Mouse (Mus musculus): ENCODE data around the gene Cel. TPM values are rescaled to one million over a fixed set of nuclear protein-coding genes. Genes with fewer than 3 reads are reported as not detected.

The Cel gene
- total RNA-seq, 2 experiments from 2014 or later = not detected

DNA sequence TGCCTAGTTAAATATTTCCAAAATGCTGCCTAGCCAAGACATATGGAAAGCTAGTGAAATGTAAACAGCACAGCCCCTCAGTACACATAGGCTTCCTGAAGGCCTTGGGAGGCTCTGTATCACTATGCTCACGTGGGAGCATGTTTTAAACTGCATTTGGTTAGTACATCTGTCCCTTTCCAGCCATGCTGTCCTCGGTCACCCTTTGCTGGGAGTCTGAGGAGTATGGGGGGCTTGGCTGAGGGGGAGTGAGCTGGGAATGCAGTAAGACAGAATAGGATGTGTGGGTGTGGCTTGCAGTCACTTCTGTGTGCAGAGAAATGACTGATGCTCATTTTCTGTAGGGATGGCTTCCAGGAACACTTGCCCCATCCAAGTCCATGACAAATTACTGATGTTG lies 22.5 kb upstream of the Cel start:
- no peak for DNase-seq (ENCODE audit: low spot score in 2 of 2)

DNA sequence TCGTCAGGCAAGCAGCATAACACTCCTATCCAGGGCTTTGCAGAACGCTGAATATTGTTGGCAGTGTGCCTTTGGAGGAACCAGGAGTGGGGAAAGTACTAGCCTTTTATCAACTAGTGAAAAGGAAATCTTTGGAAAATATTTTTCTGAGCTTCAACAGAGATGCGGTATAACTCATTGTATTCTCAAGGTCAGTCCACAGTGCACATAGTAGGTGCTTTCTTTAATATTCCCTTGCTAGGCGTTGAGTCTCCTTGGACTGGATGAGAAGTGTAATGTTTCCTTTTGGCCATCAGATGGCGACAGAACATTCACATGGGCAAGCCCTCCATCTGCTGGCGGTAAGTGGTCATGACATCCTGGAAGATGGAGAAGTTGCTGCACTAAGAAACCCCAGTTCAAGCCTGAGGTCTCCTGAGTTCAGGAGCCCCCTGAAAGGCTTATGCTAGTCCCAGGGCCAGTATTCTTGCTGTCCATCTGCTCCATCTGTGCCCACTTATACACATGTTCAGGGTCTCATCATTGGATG lies 21.9 kb upstream of the Cel start:
- DNase-seq (ENCODE audit: low spot score in 2 of 2) = peak; percentile 49 to 72

DNA sequence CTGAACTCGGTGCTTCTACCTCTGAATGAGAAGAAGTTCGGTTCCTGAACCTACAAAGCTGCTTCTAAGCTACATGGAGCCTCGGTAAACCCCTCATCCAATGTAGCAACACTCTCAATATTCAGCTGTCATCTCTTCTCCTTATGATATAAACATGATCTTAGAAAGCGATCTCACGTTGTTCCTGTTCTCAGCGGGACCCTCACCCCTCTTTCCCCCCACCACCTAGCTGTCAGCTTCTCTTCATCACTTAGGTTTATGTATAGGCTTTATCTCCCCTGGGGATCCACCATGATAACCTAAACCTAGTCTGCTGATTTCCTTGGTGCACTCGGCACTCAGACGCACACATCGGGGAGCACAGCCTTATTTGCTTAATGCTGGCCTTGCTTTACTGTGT lies 20.4 kb upstream of the Cel start, which contains the start of gene Gtf3c5:
Gtf3c5 (minus strand) TSS at position 101 of the 400 bp plus-strand sequence.
- DNase-seq (ENCODE audit: low spot score in 2 of 2) = no peak

DNA sequence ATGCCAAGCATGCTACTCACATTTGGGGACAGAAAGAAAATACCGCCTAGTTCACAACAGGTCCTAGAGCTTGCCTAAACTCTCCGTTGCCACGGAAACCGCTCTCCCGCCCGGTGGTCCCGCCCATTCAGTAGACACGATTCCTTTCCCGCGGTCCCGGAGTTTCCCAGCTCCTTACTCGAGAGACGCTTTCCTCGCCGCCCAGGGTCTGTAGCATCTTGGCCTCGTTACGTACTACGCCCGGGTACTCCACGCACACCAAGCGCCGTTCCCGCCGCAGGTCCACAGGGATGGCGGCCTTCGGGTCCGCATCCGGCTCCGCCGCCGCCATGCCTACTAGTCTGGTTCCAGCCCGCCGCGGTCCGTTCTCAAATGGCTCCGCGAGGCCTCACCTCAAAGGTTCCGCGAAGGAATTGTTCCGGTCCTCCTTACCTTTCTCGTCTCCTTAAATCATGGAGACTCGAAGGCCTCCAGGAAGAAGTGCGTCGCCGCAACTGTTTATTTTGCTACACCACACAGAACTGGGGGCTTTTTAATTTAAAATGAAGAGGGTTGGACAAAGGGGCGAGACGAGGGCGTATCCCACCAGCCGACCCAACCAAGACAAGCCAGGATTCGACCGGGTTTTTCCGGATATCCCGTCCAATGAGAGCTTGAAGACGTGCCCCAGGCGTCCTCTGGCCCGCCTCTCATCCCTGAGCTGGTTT lies 19.6 kb upstream of the Cel start:
- peak; percentile 76 to 91 for DNase-seq (ENCODE audit: low spot score in 2 of 2)

DNA sequence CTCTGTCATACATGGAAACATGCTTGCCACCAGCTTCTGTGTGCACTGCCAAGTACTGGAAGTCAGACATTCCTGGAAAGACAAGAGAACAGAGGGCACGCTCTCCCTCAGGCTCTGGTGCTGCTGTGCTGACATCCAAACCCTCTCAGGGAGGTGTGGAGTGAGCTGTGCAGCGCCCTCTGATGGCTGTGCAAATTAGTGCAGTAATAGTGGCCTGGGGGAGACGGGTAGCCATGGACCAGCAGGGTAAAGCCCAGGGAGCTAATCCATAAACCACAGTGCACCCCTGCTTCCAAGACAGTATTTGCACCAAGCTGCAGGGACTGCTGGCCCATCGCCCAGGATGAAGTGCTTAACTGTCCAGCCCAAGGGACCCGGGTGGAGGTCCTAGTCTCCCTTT lies 14.8 kb upstream of the Cel start:
- peak in 1 of 2 experiments; percentile 27 for DNase-seq (ENCODE audit: low spot score in 2 of 2)

DNA sequence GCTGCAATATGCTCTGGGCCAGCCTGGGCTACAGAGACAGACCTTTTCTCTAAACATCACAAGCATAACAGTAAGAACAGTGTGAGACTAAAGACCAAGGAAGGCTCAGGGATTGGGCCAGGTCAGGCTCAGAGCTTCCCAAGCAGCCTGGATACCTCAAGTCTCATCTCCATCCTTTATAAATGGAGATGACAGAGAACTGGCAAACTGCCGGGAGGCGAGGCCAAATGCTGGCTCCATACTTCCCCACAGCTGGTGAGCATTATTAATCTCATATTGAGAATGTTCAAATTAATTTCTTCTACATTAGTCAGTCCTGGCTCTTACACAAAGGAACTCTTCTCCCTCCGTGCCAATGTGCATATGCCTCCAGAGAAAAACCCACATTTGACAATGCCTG lies 13.6 kb upstream of the Cel start:
- no peak for DNase-seq (ENCODE audit: low spot score in 2 of 2)

DNA sequence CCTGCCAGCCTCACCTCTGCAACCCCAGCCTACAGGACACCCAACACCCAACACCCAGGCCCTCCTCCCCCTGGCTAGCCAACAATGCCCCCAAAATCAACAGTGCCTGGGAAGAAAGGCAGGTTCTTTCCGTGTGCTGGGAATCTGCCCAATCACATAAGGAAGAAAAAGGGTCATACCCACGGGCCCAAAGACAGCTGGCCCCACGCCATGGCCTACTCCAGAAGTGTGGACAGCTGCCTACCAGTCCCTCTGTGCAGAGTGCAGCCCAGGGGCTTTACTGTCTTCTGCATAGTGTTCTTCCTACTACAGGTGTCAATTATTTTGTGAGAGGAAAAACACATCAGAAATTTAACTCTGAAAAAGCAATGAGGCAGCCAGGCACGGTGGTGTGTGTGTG lies 12.1 kb upstream of the Cel start:
- DNase-seq (ENCODE audit: low spot score in 2 of 2) = no peak

DNA sequence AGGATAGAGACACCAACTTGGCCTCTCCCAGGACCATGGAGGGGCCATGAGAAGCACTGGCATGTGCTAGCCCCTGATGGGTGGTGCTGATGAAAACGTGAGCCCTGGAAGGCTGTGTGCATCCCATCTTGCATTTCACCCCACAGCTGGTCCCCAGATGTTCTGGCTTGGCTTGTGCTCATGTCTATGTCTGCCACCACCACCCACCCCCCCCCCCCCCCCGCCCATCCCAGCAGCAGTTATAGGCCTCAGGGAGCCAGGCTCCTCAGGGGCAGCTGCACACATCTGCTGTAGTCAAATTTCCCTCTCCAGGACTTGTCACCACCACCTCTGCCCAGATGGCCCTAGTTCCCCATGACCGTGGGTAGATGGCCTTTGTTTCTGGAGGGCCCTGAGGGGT lies 6.7 kb upstream of the Cel start:
- no peak for DNase-seq (ENCODE audit: low spot score in 2 of 2)

DNA sequence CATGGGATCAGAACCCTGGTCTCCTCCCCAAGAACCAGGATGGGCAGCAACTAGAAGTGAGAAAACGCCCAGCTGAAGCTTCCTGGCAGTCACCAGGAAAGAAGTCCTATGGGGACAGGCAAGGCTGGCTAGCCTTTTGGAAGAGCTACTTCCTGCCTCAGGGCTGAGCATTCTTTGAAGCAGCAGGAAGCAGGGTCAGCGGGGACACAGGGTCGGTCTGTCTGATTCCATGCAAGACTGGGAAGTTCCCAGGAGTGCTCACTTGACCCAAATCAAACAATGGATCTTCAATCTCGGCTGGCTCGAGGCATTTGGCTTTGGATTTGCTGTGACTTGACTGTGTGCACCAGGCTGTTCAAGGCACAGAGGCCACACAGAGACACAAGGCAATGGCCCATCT lies 3.3 kb upstream of the Cel start:
- no peak for DNase-seq (ENCODE audit: low spot score in 2 of 2)

DNA sequence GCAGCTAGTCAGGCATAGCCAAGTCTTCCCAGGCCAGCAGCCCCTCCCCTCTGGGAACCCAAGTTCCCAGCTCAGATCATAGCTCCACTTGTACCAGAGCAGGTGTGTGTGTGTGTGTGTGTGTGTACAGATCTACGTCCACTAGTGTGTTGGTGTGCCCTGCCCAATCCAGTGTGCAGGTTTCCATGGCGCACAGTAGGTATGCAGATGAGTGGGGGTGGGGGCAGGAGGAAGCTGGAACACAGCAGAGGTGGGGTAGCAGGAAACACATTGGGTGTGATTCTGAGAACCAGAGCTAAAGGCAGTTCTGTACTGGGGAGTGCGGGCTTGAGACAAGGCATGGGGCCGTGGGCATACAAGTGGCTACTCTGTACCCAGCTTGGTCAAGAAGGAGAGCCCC lies 1.2 kb upstream of the Cel start:
- DNase-seq (ENCODE audit: low spot score in 2 of 2) = no peak

DNA sequence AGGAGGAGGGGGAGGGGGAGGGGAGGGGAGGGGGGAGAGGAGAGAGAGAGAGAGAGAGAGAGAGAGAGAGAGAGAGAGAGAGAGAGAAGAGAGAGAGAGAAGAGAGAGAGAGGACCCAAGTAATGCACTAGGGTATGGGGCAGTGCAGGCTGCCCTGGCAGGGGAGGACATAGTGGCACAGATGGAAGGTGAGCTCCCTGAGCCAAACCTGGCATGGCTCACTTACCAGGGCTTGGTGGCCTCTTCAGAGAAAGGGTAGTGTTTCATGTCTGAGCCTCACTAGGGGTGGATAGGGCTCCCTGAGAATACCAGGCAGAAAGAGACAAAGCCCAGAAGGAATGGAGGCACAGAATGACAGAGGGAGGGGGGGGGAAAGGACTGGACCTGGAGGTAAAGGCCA lies 627 bp upstream of the Cel start:
- DNase-seq (ENCODE audit: low spot score in 2 of 2) = no peak

DNA sequence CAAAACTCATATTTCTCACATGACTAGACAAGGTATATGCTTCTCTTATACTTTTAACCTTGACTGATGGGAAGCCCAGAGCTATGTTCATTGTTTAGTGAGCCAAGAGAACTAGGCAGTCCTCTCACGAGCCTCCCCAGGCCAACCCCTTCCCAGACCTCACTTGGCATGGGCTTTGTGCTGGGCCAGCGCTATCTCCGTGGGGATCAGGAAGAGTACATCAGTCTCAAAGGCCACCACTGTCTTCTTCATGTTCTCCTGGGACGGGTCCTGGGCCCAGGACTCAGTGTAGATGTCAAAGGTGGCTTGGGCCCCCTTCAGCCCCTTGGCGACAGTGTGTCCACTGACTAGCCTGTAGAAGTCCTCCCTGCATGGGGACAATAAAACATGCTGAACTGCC lies 5.8 kb downstream of the Cel start:
- no peak for DNase-seq (ENCODE audit: low spot score in 2 of 2)

DNA sequence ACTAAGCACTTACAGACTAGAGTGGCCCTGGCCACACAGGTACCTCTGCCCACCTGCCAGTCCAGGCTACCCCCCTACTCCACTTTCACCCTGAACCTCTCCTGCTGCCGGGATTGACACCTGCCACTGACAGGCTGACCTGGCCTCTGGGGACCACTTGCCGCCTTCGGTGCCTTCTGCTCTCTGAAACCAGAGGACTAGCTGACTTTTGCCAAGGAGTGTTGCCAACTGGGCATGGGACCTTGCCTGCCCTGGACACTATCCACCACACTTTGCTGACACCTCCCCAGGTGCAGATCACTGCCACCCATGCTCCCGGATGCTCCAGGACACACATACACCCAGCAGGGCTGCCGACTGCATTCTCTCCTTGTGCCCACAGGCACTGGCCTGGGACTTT lies 10.9 kb downstream of the Cel start:
- DNase-seq (ENCODE audit: low spot score in 2 of 2) = no peak

DNA sequence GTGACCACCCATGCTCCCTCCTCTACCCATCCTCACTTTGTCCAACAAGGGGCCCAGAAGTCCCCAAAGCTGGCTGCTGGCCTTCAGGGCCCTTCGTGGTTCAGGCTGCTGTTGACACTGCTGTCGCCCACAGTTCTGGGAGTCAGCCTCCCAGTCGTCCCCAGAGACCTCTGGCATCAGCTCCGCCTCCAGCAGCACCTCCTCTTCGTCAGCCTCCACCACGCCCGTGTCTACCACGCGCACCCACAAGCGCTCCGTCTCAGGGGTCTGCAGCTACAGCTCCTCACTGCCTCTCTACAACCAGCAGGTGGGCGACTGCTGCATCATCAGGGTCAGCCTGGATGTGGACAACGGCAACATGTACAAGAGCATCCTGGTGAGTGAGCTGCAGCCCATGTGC lies 14.0 kb downstream of the Cel start:
- no peak for DNase-seq (ENCODE audit: low spot score in 2 of 2)

DNA sequence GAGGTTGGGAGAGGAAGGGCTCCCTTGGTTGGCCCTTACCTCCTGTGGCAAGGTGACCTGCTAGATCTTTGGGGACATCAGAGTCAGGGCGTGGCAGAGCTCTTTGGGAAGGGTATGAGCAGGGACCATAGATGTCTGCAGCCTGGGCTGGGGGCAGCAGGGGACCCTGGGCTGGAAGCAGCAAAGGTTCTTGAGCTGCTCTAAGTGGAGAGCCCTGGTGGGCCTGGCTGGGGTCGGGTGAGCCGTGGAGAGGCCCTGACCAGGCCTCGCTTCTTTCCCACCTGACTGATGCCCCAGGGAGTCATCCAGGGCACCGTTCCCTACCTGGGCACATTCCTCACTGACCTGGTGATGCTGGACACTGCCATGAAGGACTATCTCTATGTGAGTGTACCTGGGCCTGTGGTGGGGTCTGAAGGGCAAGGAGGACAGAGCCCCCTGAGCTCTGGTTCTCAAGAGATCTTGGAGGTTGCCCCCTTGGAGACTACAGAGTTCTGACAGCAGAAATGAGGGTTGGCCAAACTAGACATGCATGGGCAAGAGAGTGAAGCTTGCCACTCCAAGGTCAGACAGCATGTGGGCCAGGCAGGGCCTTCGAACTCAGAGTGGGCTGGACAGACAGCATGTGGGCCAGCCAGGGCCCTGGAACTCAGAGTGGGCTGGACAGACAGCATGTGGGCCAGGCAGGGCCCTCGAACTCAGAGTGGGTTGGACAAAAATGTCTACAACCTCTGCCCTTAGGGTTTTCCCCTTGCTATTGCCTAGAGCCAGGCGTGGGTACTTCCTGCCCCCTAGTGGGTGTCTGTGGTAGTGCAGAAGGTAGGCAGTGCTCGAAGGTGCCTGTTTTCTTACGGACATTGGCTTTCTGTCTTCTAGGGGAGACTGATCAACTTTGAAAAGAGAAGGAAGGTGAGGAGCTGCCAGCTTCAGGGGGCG lies 15.7 kb downstream of the Cel start:
- DNase-seq (ENCODE audit: low spot score in 2 of 2) = peak; percentile 70 to 81

DNA sequence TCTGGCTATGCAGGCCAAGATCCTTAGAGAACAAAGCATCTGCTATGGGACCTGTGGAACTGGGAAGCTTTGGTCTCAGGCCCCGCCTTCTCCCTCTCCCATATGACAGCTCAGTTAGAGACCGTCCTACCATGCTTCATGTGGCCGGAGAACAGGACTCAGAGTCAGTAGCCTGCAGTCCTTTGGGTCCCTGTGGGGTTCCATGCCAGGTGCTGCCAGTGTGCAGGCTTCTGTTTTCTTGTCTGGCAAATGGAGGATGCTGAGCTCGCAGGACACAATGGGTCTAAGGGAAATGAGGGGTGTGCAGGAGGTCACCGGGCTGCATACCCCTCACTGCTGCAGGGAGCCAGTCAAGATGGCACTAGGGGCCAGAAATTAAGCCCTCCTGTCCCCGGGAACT lies 16.6 kb downstream of the Cel start:
- DNase-seq (ENCODE audit: low spot score in 2 of 2) = no peak

DNA sequence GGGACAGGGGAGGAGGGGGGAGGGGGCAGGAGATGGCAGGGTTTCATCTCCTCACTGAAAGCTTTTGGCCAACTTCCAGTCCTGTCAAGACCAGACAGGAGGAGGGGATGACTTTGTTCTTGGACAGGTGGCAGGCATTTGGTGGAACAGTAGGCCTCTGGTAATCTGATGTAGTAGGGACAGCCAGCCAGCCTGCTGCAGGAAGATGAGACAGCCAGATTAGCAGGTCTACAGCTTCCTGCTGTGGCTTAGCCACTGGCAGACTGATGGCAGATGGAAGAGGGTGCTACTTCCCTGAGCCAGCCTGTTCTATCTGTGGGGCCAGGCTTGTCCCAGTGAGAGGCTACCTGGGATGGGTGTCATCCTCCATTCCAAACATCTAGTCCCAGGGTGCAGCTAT lies 17.2 kb downstream of the Cel start:
- DNase-seq (ENCODE audit: low spot score in 2 of 2) = no peak

DNA sequence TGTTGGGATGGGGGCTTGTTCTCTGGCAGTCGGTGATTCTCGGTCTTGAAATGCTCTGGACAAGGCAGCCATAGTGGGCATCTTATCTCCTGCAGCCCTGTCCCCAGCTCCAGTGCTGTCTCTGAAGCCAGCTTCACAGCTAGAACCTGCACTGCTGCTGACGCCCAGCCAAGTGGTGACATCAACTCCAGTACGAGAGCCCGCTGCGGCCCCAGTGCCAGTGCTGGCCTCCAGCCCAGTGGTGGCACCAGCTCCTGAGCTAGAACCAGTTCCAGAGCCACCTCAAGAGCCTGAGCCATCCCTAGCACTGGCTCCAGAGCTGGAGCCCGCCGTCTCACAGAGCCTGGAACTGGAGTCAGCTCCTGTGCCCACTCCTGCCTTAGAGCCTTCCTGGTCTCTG lies 19.3 kb downstream of the Cel start:
- no peak for DNase-seq (ENCODE audit: low spot score in 2 of 2)

DNA sequence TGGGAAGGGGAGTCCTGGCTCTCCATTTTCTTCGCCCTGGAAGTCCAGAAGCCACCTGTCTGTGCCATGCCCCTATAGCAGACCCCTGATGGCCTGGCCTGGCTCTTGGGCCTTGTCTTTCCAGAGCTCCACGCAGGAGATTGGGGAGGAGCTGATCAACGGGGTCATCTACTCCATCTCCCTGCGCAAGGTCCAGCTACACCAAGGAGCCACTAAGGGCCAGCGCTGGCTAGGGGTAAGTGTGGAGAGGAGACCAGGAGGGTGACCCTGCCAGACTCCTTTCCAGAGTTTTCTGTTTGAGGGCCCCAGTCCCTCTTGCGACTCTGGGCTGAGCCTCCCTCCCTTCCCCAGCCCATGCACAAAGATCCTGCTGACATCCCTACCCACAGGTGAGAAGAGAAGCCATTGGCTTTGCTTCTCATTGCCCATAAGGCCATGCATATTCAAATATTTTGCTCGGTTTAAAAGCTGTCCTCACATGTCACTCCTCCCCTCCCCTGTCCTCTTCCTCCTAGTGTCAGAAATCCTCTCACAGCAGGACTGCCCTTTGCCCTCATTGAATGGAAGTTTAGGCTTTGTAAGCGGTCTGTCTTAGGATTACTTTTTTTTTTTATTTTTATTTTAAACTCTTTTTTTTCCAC lies 22.5 kb downstream of the Cel start:
- DNase-seq (ENCODE audit: low spot score in 2 of 2) = no peak

DNA sequence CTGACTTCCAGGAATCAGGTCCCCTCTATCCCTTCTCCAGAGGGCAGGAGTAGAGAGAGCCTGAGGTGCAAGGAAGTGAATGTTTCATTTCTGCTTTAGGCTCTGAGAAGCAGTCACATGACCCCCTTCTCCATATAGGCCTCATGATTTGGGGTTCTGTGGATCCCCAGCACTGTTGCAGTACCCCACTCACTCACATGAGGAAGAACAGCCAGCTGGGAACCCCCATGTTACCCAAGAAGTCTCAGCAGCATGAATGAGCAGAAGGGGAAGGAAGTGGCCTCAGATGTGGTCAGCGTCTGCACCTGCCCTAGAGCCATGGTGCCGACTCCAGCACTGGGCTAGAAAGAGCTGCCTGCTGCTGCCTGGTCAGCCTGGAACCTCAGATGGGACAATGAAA lies 23.3 kb downstream of the Cel start:
- DNase-seq (ENCODE audit: low spot score in 2 of 2) = no peak

DNA sequence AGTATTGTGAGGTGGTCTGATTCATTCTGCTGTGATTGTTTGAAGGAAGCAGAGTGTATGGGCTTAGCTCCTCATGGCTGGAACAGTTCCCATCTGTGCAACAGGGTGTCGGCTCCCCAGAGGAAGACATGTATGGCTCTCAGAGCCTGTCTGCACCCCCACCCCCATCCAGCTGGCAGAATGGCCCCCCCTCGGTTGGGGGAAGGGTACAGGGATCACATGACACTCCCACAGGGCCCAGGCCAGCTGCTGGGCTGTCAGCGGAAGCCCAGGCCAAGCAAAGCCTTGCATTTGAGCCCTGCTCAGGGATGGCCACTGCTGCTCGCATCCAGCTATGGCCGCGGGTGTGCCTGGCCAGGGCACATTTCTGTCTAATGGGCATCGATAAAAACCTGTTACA lies 24.0 kb downstream of the Cel start:
- DNase-seq (ENCODE audit: low spot score in 2 of 2) = peak; percentile 70 to 86

DNA sequence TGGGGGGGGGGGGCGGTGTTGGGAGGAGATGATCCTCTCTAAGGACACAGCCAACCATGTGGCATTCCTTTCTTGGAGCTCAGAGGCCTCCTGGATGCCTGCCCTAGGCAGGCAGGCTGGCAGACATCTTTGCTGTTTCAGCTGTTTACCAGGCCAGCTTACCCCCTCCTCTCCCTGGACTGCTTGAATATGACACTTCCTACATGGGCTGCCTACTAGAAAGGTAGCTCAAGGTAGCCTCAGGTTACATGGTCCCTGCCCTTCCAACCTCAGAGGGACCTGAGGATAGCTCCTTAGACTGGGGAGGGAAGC lies 24.4 kb downstream of the Cel start:
- no peak for DNase-seq (ENCODE audit: low spot score in 2 of 2)
